Mouse (Mus musculus) cerebellum, postnatal 4 days (tissue): ENCODE results near the gene Psmd1.

Source experiments
- DNase-seq, 2 experiments: peaks; one replicate each; pipeline ENCODE4 v3.0.0; 2022; ENCODE audit warnings: low spot score in 2 of 2, mixed read lengths in 1 of 2

Psmd1 gene

DNA sequence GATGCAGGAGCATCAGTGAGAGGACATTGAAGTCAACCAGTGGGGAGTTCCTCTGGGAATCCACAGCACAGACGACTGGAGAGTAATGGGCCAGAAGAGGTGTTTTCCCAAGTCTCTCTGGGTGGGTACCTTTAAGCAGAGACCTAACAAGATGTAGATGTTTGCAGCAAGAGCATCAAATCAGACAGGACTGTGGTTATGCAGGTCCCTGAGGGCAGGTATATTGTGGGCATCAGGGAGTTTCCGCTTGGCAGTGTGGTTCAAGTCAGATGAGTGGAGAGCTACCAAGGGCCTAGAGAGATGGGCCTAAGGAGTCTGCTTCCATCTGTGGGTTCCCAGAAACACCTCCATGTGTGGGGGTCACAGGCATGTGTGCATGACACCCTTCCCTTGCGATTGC lies 91.9 kb downstream of the Psmd1 start:
- DNase-seq, result no peak

DNA sequence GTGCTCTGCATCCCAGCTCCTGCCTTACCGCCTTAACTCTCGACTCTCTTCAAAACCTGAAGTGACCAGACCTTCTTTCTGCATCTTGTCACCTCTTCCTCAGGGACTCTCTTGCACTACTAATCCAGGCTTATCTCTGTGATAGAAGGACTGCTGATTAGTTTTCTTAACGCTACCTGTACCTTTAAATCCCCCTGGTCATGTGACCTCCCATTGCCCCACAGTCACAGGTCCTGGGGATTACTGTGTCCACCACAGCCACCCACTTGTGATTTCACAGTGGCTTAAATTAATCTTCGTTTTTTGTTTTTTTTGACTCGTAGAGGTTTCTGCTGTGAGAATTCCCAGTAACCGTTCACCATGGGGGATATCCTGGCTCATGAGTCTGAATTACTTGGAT lies 92.4 kb downstream of the Psmd1 start:
- DNase-seq, result no peak

DNA sequence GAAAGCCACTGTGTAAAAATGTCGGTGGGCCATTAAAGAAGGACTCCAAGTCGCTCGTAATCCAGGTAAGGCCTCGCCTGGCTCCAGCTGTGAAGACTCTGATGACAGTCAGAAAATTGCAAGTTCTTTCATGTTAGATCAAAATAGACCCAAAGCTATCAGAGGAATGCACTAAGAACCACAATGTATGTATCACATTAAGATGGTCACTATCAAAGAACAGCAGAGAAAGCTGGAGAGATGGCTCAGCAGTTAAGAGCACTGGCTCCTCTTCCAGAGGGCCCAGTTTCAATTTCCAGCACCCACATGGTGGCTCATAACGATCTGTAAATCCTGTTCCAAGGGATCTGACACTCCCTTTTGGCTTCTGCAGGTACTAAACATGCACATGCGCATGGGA lies 95.9 kb downstream of the Psmd1 start:
- DNase-seq, result no peak

DNA sequence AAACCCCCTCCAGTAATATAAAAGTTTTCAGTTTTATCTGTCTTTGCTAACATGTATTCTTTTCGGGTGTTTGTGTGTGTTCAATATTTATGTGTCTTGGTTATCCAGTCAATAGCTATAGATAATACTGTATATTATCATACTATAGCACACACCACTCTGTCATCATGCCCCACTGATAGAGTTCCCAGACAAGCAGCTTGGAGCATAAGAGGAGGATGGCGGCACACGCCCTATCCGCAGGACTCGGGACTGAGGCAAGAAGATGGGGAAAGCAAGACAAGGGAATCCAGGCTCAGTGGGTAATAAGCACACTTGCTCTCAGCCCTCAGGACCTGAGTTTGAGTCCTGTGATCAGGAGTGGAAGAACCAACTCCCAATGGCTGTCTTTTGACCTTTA lies 96.3 kb downstream of the Psmd1 start:
- no peak for DNase-seq

DNA sequence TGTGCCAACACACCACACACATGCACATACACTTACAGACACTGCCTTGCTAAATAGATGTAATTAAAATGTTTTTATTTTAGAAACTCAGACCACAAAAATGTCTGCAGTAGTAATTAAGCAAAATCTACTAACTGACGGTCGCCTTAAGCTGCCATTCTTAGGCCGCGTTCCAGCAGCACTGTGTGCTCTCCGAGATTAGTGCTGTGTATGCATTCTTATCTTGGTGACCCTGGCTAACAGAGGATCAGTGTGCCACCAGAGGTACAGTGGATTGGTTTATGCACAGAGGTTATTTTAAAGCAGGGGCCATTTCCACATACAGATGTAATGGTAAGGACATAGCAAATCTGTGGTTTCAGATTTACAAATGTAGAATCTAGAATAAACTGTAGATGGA lies 96.9 kb downstream of the Psmd1 start:
- no peak for DNase-seq

DNA sequence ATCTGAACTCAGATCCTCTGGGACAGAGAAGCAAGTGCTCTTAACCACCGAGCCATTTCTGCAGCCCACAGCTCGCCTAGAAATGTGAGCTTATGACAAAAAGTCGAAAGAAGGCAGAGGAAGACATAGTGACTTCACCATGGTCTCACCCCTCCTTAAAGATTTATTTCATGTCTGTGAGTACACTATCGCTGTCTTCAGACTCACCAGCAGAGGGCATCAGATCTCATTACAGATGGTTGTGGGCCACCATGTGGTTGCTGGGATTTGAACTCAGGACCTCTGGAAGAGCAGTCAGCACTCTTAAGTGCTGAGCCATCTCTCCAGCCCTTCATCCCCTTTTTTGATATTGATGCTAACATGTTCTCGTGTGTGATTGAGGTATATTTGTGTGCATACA lies 110.4 kb downstream of the Psmd1 start:
- no peak for DNase-seq

DNA sequence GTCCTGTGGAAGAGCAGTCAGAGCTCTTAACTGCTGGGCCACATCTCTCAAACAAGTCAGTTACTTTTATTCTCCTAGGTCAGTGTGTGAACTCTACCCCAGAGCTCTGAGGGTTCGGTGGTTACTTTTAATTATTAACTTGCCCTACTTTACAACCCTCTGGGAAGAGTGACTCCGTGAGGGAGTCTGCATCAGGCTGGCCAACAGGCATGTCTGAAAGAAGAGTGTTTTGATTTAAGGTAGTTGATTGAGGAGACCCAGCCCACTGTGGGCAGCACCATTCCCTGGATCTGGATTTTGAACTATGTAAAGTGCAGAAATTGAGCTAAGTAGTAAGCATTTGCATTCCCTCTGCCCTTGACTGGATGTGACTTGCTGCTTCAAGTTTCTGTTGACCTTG lies 111.9 kb downstream of the Psmd1 start:
- no peak for DNase-seq

DNA sequence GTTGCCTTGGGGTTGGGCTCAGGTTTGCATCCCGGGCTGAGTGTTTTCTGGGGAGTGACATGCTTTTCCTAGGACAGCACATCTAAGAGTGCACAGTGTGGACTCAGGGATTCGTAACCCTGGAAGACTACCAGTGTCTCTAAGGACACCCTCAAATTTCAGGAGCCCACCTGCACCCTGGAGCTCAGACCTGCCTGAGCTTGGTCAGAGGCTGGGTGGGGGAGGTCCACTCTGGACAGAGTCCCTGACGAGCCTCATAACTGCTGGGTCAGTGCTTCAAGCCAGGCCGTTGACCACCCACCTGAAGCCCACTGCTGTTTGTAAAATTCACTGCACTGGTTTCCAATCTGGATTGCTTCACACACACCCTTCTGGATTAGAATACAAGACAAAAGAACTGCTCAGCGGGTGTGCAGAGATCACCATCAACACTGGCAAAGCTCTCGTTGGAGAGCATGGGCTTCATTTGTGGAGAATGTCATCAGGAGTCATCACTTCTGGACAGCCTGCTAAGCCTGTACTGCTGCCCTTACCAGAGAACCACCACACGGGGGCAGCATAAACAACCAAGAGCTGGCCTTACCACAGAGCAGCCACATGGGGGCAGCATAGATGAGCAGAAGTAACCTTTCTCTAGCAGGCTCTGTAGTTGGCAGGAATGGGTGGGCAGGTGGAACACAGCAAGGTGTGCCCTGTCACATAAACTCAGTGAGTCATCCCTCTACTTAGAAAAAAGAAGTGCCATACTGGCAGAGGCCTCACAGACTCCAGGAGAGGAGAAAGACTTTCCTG lies 114.5 kb downstream of the Psmd1 start:
- DNase-seq, result peak; percentile 70 to 83

DNA sequence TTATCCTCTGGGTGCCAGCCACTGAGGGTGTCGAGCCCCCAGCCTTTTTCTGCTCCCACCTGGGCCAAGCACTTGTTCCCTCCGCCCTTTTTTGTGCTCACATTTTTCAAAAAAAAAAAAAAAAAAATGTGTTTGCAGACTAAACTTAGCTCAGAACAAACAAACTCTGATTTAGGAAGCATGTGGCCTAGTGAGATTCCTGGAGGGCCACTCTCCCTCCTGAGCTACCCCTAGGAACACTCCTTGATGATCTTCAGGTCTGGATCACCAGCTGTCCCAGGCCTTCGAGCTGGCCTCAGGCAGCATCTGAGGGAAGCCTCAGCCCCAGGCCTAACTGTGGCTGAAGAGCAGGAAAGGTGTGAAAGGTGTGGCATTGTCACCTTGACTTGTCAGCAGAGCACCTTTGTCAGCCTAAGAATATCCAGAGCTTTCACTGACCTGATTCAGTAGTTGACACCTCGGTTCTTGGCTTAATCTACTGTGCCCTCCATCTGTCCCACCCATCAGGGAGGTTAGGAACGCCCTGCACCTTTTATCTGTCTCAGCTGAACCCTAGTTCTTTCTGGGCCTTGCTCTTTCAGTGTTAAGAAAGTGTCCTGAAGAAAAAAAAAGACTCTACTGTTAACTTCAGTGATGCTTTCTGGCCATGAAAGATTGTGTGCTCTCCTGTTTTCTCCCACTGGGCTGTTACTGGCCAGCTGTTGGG lies 118.0 kb downstream of the Psmd1 start:
- no peak for DNase-seq

DNA sequence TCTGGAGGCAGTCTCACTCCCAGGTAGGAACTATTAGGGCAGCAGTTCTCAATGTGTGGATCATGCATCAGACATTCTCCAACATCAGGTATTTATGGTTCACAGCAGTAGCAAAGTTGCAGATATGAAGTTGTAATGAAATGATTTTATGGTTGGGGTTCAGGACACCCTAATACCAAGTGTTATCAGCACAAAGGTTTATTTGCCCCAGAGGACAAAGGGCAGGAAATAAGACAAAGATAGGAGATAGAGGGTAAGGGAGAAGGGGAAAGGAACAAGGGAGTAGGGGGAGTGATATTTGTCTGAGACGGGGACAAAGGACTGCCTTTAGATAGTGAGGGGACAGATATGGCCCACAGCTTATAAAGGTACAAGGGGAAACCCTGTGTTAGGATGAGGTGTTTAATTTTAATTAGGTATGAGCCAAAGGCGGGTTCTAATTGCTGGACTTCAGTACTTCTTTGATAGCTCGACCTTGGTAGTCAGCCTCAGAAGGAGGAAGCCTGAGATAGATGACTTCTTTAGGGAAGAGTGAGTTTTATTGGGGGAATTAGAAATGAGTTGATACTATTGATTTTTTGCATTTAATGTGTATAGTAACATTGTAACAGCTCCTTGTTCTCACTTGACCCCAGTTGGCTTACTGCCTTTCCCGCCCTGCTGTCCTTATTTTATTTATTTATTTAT lies 119.5 kb downstream of the Psmd1 start:
- DNase-seq, result no peak

DNA sequence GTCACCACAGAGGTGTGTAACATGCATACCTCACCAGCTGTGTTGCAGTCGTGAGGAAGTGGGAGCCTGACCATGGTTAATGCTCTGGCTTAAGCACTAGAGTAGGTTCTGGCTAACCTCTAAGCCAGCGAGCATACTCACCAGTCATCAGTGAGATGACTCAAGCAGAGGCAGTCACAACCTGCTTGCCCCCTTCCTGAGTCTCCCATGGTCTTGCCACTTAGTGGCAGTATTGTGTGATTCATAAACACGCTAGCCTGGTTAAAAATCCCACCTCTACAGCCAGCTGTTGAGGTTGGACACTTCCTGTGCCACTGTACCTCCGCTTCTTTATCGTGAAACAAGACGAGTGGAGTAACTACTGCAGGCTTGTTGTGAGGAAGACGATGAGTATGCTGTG lies 122.6 kb downstream of the Psmd1 start:
- DNase-seq, result no peak

DNA sequence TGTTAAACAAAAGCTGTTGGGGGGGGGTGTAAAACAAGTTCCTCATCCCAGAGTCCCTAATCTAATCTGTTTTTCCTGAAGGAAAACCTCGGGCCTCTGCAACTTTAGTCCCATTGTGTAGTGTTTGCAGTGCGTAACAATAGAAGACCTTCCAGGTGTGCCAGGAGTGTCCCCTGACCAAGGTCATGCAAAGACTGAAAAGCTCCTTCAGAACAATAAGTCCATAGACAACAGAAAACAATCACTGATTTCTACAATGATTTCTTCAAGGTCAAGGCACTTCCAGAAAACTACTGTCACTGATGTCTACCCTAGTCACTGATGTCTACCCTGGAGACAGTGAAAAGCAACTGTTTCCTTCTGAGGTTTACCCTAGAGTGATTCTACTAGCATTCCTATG lies 123.7 kb downstream of the Psmd1 start:
- DNase-seq, result no peak

DNA sequence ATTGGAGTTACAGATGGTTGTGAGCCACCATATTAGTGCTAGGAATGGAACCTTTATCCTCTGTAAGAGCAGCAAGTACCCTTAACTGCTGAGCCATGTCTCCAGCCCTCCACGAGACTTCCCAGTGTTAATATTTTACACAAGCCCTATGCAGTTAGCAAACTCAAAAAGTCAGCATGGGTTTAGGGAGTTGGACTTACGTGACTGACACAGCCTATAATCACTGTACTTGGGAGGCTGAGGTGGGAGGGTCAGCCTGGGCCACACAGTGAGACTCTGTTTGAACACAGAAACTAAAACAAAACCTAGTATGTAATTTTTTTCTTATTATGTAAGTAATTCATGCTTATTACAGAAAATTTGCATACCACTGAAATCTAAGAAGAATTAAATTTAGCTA lies 124.1 kb downstream of the Psmd1 start:
- DNase-seq, result no peak
